Mouse (Mus musculus) ES-E14 (cell line): ENCODE measurements at regions not wholly inside any gene's neighbourhood (a gene's known extent, or its start where the extent isn't known, plus 50 kb on each side); places are given as distances from the start of the nearest gene placed in this dataset.

ENCODE experiments used
- DNase-seq: peaks from one replicate; pipeline ENCODE4 v3.0.0-alpha.2; 2013; ENCODE audit warnings: low read depth, low spot score
- H3K27ac ChIP-seq: 2 replicates; pipeline ENCODE4 v1.5.1; 2012; ENCODE audit warnings: low read depth, mild to moderate bottlenecking, low read length, moderate library complexity, mixed read lengths; ENCODE audit not compliant: poor library complexity, insufficient read depth, severe bottlenecking
- H3K36me3 ChIP-seq: 2 replicates; pipeline ENCODE4 v1.6.1; 2012; ENCODE audit warnings: mild to moderate bottlenecking, low read length, moderate library complexity, mixed read lengths; ENCODE audit not compliant: control insufficient read depth, poor library complexity, insufficient read depth, severe bottlenecking
- H3K4me1 ChIP-seq, 2 experiments: fragments of 150-350 bp in 1 of 2; sonication (generic) in 1 of 2; 2 replicates each; pipeline ENCODE4 v1.6.1; 2012; ENCODE audit warnings: low read length in 2 of 2, mild to moderate bottlenecking in 1 of 2, mixed read lengths in 1 of 2; ENCODE audit not compliant: control insufficient read depth in 2 of 2, insufficient read depth in 2 of 2, poor library complexity in 1 of 2
- H3K4me3 ChIP-seq, 2 experiments: fragments of 150-350 bp in 1 of 2; sonication (generic) in 1 of 2; 2 replicates each; pipeline ENCODE4 v1.5.1; 2012; ENCODE audit warnings: low read length in 2 of 2, low read depth in 1 of 2, mild to moderate bottlenecking in 1 of 2, mixed read lengths in 1 of 2; ENCODE audit not compliant: insufficient read depth in 1 of 2, poor library complexity in 1 of 2, severe bottlenecking in 1 of 2
- H3K9ac ChIP-seq: 2 replicates; pipeline ENCODE4 v1.6.1; 2012; ENCODE audit warnings: low read depth, mild to moderate bottlenecking, low read length, mixed read lengths; ENCODE audit not compliant: poor library complexity, insufficient read depth, severe bottlenecking
- H3K9me3 ChIP-seq: fragments of 150-350 bp; sonication (generic); 2 replicates; pipeline ENCODE4 v1.6.1; 2012; ENCODE audit warnings: low read depth, mild to moderate bottlenecking, low read length; ENCODE audit not compliant: control insufficient read depth, insufficient read depth
- CHD2 ChIP-seq: IDR thresholded peaks from 2 replicates; pipeline ENCODE4 v1.6.1; 2014; ENCODE audit warnings: mild to moderate bottlenecking, low read depth, low read length, inconsistent platforms
- HCFC1 ChIP-seq: IDR thresholded peaks from 2 replicates; pipeline ENCODE4 v1.6.1; 2012; ENCODE audit warnings: low read length, inconsistent platforms, borderline replicate concordance; ENCODE audit not compliant: insufficient read depth
- MAFK ChIP-seq: IDR thresholded peaks from 2 replicates; pipeline ENCODE4 v1.6.1; 2014; ENCODE audit warnings: mild to moderate bottlenecking, low read depth, low read length, inconsistent platforms; ENCODE audit not compliant: insufficient read depth
- ZC3H11A ChIP-seq: IDR thresholded peaks from 2 replicates; pipeline ENCODE4 v1.6.1; 2012; ENCODE audit warnings: low read depth, mild to moderate bottlenecking, inconsistent platforms, low read length, borderline replicate concordance
- ZNF384 ChIP-seq: IDR thresholded peaks from 2 replicates; pipeline ENCODE4 v1.6.1; 2012; ENCODE audit warnings: low read depth, low read length, inconsistent platforms
- in situ Hi-C, 2 experiments: fragments of 600-800 bp; cut with MboI; formaldehyde crosslinking; loops; one replicate each; pipeline ENCODE4 v1.15.1; 2025; ENCODE audit warnings: low sequenced_read_pairs in 2 of 2, inconsistent platforms in 1 of 2; ENCODE audit not compliant: unreplicated experiment in 2 of 2

GRCm38 (mm10) chr2:117050061-117050460 lies 71.1 kb upstream of the Spred1 start:
- Histone ChIP-seq H3K4me1 (peaks cover 0 to 2% of the 10 kb centered on the region in 2 experiments; a peak in 2 of 4 replicates), H3K4me3 (no peak overlapping the region), H3K9ac (no peak overlapping the region), H3K27ac (peak overlapping the region; percentile 27; the same call in 1 of the 2 replicates), H3K36me3 (no peaks in the 10 kb centered on the region), H3K9me3 (no peaks in the 10 kb centered on the region)
- TF ChIP-seq MAFK (no peak), ZC3H11A (no peak), CHD2 (no peak), ZNF384 (no peak), HCFC1 (no peak)
- DNase-seq: no peak
- in situ Hi-C loops: no loop called here

DNA sequence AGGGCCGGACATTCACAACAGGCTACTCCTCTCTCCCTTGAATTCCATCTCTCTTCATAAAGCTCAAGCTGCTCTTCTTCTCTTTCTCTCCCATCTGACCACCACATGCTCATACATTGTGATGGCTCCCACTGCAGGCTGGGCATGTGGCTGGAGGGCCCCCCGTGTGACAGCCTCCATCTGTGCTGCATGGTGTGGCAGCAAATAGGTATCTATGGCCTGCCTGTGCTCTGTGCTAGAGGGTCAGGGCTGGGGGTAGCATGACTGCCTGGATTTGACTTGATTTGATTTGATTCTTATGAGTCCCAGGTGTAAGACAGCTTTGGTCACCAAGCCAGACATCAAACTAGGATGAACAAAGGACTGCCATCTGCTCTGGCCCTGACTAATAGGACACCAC lies 57.0 kb upstream of the Spred1 start:
- no peaks in the 10 kb centered on the region for H3K9me3 ChIP-seq
- no peak overlapping the region for H3K9ac ChIP-seq
- no peak for DNase-seq
- no peak overlapping the region for H3K4me3 ChIP-seq
- H3K36me3 ChIP-seq: no peaks in the 10 kb centered on the region
- H3K27ac ChIP-seq: no peak overlapping the region
- no peak for TF ChIP-seq HCFC1
- no peak for TF ChIP-seq ZNF384
- TF ChIP-seq CHD2: no peak
- no peak for TF ChIP-seq ZC3H11A
- TF ChIP-seq MAFK: no peak
- in situ Hi-C loops: no loop called here
- no peaks in the 10 kb centered on the region for H3K4me1 ChIP-seq

GRCm38 (mm10) chr2:117070348-117070747 lies 50.8 kb upstream of the Spred1 start:
- no peak for DNase-seq

DNA sequence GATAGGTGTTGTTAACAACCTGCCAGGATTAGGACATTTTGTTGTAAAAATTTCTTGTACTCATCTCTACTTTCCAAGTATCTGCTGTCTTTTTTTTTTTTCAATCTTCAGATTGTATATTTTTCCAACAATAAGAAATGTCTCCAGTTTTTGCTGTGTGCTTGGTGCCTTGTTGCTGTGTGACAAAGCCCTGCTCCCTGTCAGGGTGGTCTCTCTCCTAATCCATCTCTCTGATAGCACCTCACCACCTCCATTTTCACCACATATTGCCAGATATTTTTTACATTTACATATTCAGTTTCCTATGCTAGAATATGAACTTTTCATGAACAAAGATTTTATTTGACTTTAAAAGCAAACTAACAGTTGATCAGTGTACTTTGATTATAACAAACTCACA lies 50.1 kb upstream of the Spred1 start:
- no peak for DNase-seq
- TF ChIP-seq CHD2 (no peak), ZNF384 (no peak), HCFC1 (no peak), MAFK (no peak), ZC3H11A (no peak)
- Histone ChIP-seq H3K36me3 (no peaks in the 10 kb centered on the region), H3K9me3 (no peaks in the 10 kb centered on the region), H3K9ac (no peak overlapping the region), H3K4me1 (no peaks in the 10 kb centered on the region), H3K27ac (no peak overlapping the region), H3K4me3 (no peak overlapping the region)
- in situ Hi-C loops: no loop called here

More at GRCm38 (mm10) chr2:117070348-117070747, 50.8 kb upstream of the Spred1 start:
- Histone ChIP-seq H3K36me3 (no peaks in the 10 kb centered on the region), H3K9ac (no peak overlapping the region), H3K4me3 (no peak overlapping the region), H3K27ac (no peak overlapping the region), H3K4me1 (no peaks in the 10 kb centered on the region), H3K9me3 (no peaks in the 10 kb centered on the region)
- in situ Hi-C loops: no loop called here
- TF ChIP-seq MAFK (no peak), ZC3H11A (no peak), CHD2 (no peak), ZNF384 (no peak), HCFC1 (no peak)
